Mouse (Mus musculus) cerebellum, adult 9-11 months (tissue): ENCODE measurements at regions not wholly inside any gene's neighbourhood (a gene's known extent, or its start where the extent isn't known, plus 50 kb on each side); places are given as distances from the start of the nearest gene placed in this dataset.

Source experiments
- DNase-seq: peaks from one replicate; pipeline ENCODE4 v3.0.0; 2022

DNA sequence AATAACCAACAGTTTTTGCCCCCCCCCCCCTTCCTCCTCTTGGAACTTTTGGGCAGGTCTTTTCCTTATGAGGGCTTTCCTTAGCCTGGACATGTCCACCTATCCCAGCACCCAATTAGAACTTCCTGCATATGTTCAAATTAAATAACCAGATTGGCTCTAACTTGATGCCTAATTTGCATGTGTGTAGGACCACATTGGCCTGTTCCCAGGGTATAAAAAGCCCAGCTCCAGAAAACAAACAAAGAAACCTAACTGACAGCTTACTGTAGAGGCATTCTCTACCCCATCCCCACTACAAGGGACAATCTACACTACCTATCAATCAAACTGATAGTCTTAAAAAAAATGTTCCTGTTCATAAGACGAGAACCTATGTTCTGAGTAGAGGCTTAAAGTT, 232.6 kb downstream of the Ube2cbp start:
- DNase-seq: no peak

DNA sequence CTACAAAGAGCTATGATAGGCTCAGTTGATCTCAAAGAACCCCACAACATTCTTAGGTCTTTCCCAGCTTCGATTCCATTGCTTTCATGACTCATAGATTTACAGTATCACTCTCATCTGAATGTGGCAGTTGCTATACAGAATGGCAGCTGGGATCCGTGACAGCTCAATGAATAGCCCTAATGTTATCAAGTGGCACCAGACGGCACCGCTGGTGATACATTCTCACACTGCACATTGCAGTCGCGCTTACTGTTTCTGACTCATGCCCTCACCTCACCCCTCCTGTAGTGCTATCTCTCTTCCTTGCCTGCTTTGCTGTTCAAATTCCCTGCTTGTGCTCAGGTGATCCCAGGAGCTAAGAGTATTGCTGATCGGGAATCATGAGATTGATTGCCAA, 231.0 kb downstream of the Ube2cbp start:
- no peak for DNase-seq

DNA sequence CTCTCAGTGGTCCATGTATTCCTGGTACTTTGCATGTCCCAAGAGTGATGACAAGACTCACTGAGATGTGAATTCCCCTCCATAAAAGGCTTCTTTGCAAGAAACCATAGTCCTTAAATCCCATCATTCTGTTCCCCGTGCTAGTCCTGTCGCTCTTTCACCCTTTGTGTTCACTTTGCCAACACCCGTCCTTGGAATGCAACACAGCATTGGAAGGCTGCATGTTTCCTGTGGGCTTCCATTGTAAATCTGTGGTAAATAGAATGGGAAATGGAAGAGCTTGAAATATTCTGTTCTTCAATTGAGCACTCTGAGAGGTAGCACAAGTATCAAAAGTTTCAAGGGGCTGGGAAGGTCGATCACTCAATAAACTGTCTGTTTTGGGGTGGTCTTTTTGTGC, 226.1 kb downstream of the Ube2cbp start:
- no peak for DNase-seq

DNA sequence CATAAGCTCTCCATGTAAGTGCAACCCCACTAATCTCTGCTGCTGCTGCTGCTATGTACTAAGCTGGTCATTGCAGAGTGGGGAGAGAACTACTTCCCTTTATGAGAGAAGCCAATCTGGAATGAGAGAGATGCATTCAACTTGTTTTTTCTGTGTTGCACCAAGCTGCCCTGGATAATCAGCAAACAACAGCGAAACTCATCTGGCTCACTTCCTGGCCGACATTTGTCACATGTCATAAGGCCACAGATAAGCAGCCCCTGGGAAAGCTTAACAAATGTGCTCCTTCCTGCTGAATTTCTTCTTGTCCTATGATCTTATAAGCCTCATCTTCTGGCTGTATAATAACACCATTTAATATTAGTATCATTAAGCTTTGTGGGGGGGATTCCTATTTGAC, 224.5 kb downstream of the Ube2cbp start:
- no peak for DNase-seq

DNA sequence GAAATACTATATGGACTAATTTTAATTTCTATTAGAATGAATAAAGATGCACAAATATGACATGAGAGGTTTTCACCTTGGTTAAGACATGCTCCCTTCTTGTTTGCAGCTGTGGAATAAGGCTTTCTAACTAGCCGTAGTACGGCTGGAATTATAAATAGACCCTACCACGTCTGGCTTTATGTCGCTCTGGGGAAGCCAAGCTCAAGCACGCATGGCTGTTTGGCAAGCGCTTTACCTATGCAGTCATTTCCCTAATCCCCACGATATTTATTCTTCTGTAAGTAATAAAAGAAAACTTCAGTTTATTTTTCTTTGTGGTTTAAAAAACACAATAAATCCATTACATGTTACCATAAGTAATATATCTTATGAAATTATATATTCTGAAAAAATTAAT, 223.9 kb downstream of the Ube2cbp start:
- DNase-seq: no peak

DNA sequence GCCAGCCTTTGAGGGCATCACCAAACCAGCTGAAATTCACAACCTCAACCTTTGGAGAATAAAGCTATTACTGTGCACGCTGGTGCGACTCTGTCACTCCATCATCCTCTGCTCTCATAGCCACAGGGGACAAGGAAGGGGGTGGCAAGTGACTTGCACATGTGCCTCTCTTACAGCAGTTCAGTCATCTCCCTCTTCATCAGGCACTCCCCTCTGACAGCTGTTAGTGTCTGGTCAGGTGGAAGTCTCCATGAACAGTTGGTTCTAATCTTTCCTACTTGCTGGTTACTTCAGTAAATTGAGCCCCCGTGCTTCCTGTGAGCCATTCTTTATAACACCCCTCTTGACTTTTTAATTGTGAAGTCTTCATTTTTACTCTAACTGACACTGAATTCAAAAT, 214.6 kb downstream of the Ube2cbp start:
- DNase-seq: no peak

DNA sequence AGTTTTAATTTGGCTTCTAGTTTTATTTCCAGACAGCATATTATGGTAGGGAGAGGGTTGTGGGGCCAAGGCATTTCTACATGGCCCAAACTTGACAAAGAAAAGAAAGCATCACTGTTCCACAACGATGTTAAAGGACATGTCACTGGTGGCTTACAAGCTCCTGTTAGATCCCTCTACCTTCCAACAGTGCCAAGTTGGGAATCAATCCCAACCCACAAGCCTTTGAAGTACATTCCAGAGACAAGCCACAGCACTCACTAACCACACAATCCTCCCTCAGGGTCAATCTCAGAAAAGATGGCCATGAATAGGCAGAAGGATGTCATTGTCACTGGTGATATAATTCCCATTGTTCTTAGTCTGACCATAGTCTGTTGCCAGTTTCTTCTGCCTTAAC, 213.4 kb downstream of the Ube2cbp start:
- no peak for DNase-seq
